Mouse (Mus musculus) G1E (cell line): ENCODE results near the gene Gadd45b. TPM values are rescaled to one million over a fixed set of nuclear protein-coding genes. Genes with fewer than 3 reads are reported as not detected.

Source experiments
- ATAC-seq: 2 replicates; pipeline ENCODE4 v1.8.0; 2016; ENCODE audit warnings: mild to moderate bottlenecking; ENCODE audit not compliant: insufficient number of reproducible peaks, poor library complexity, low FRiP score, severe bottlenecking; ENCODE audit errors: extremely low read depth
- DNase-seq: peaks from one replicate; pipeline ENCODE4 v3.0.0; 2012; ENCODE audit warnings: low spot score
- H3K27me3 ChIP-seq: 2 replicates; pipeline ENCODE4 v1.6.1; 2012; ENCODE audit warnings: mild to moderate bottlenecking, low read length, inconsistent platforms; ENCODE audit not compliant: insufficient read depth
- H3K36me3 ChIP-seq: replicated peaks from 2 replicates; pipeline ENCODE3; 2012; ENCODE audit warnings: mild to moderate bottlenecking, inconsistent platforms
- H3K4me1 ChIP-seq: 2 replicates; pipeline ENCODE4 v1.6.1; 2012; ENCODE audit warnings: low read depth, low read length, inconsistent platforms, mixed read lengths; ENCODE audit not compliant: insufficient read depth
- H3K4me3 ChIP-seq: 2 replicates; pipeline ENCODE4 v1.5.1; 2012; ENCODE audit warnings: low read depth, mild to moderate bottlenecking, inconsistent platforms, low read length, moderate library complexity, mixed read lengths
- H3K9me3 ChIP-seq: replicated peaks from 2 replicates; pipeline ENCODE4 v1.6.1; 2012; ENCODE audit warnings: inconsistent platforms
- CTCF ChIP-seq: IDR thresholded peaks from 2 replicates; pipeline ENCODE4 v1.5.1; 2012; ENCODE audit warnings: low read depth, low read length, inconsistent platforms, mixed read lengths
- GATA1 ChIP-seq: IDR thresholded peaks from 2 replicates; pipeline ENCODE4 v1.6.1; 2012; ENCODE audit warnings: borderline replicate concordance, low read length, inconsistent platforms, mixed read lengths
- GATA2 ChIP-seq: IDR thresholded peaks from 2 replicates; pipeline ENCODE4 v1.6.1; 2012; ENCODE audit warnings: low read depth, low read length, inconsistent platforms, borderline replicate concordance
- POLR2AphosphoS5 ChIP-seq: IDR thresholded peaks from 2 replicates; pipeline ENCODE4 v1.6.1; 2012; ENCODE audit warnings: low read depth, low read length, inconsistent platforms; ENCODE audit not compliant: insufficient replicate concordance
- TAL1 ChIP-seq: conservative IDR thresholded peaks from 2 replicates; pipeline ENCODE4 v1.6.1; 2012; ENCODE audit warnings: low read depth, low read length, inconsistent platforms, mixed read lengths
- polyA plus RNA-seq: library from polyadenylated mRNA; stranded (reverse); fragments of >175 nt; gene quantifications from 2 replicates; pipeline ENCODE4 v1.2.3, GENCODE M21; 2012
- total RNA-seq, 2 experiments: library from RNA; stranded (forward) in 1 of 2; stranded (reverse) in 1 of 2; fragments of 200-1000 nt in 1 of 2; fragments of >200 nt in 1 of 2; fragmentation: Nextera tagmentation in 1 of 2; gene quantifications; 2 replicates each; pipeline ENCODE4 v1.2.3; 2014 to 2017

Gadd45b gene
- total and polyA plus RNA-seq, 3 experiments, result 1.1 to 5.7 (median 3.7) TPM

DNA sequence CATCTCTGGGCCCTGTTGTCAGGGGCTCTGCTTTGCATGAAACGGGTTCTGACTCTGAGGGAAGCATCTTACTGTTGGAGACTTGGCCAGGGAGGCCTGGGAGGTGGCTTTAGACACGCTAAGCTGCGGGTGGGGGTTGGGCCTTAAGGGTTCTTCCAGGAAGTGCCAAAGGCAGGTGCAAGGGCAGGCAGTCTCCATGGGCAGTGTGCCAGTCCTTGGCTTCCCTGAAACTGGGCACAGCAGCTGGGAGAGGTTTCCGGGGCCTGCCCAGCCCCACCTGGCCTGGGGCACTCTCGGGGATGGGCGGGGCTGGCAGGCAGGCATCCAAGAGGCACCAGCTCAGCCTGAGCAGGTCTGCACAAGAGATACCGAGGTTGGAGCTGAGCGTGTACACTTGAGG, 7.8 kb downstream of the Gadd45b start:
- peaks cover 67% of the 10 kb centered on the region for H3K4me1 ChIP-seq
- TF ChIP-seq POLR2AphosphoS5, result no peak
- no peak for TF ChIP-seq TAL1
- TF ChIP-seq CTCF, result no peak
- H3K36me3 ChIP-seq, result no peaks in the 10 kb centered on the region
- H3K4me3 ChIP-seq, result 0 out of 2 replicates have a peak overlapping the region, but pooled peaks have one; percentile 10
- H3K27me3 ChIP-seq, result peaks cover 90% of the 10 kb centered on the region
- no peak for DNase-seq
- H3K9me3 ChIP-seq, result no peaks in the 10 kb centered on the region
- no peak for ATAC-seq

DNA sequence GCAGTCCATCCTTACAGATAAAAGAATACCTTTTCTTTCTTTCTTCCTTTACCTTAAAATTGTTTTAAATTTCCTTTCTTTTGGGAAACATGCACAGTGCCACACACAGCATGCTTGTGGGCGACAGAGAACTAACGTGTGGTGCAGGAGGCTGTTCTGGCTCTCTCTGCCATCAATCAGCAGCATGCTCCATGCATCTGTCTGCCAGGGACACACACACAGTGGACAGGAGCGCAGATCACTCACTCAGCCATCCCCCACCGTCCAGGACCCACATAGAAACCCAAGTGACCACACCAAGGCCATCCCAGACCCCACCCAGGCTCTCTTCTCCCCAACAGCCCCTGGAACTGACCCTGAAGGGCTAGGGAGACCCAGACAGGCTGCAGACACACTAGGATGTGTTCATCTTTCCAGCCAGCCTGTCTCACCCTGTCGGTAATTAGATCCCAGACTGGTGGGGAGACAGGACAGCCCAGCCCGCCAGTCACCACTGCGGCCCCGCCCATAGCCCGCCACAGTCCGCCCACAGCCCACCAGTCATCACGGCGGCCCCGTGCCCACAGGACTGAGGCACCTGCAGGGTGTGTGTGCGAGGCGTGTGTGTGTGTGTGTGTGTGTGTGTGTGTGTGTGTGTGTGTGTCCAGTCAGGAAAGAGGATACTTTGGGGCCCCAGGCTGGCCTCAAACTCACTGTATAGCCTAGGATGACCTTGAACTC, 9.1 kb downstream of the Gadd45b start:
- TF ChIP-seq GATA2 (no peak), CTCF (no peak), GATA1 (no peak)
- Histone ChIP-seq H3K4me1 (peaks cover 53% of the 10 kb centered on the region), H3K9me3 (no peaks in the 10 kb centered on the region), H3K4me3 (peak overlapping the region; percentile 70; the same call in 1 of the 2 replicates), H3K27me3 (peaks cover 87% of the 10 kb centered on the region), H3K36me3 (no peaks in the 10 kb centered on the region)
- no peak for ATAC-seq
- peak; percentile 52 for DNase-seq

DNA sequence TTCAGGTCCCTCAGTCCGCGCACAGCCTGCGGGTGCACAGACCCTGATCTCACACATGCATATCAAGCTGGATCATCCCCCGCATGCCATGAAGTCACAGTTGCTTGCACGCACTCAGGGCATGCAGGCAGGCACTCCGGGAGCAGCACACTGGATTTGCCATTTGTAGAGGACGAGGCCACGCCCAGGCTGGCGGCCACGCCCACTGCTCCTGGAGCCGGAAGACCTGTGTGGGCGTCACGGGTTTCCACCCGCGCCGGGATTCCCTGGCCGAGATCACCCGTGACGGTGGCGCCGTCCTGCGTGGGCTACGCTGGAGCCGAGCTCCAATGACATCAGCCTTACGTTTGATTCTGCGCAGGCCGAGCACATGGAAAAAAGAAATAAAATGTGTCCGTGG, 9.8 kb downstream of the Gadd45b start:
- peak overlapping the region; percentile 70 for H3K4me3 ChIP-seq
- TF ChIP-seq GATA2, result no peak
- TF ChIP-seq POLR2AphosphoS5, result no peak
- TF ChIP-seq GATA1, result no peak
- no peak for TF ChIP-seq TAL1
- TF ChIP-seq CTCF, result no peak
- H3K9me3 ChIP-seq, result no peaks in the 10 kb centered on the region
- peaks cover 80% of the 10 kb centered on the region for H3K27me3 ChIP-seq
- DNase-seq (peak; percentile 72), ATAC-seq (peak; percentile 40; the same call in 1 of the 2 replicates)
- H3K4me1 ChIP-seq, result peaks cover 47% of the 10 kb centered on the region
- H3K36me3 ChIP-seq, result no peaks in the 10 kb centered on the region

GRCm38 (mm10) chr10:80940320-80940987, 10.6 kb downstream of the Gadd45b start:
- H3K27me3 ChIP-seq, result peaks cover 80% of the 10 kb centered on the region
- DNase-seq (no peak), ATAC-seq (no peak)
- no peaks in the 10 kb centered on the region for H3K9me3 ChIP-seq
- H3K36me3 ChIP-seq, result no peaks in the 10 kb centered on the region
- H3K4me3 ChIP-seq, result no peak overlapping the region
- TF ChIP-seq CTCF, result no peak
- no peak for TF ChIP-seq GATA2
- TF ChIP-seq TAL1, result no peak
- no peak for TF ChIP-seq GATA1
- TF ChIP-seq POLR2AphosphoS5, result no peak
- H3K4me1 ChIP-seq, result peaks cover 45% of the 10 kb centered on the region

GRCm38 (mm10) chr10:80940988-80941347, 11.1 kb downstream of the Gadd45b start:
- ATAC-seq (no peak), DNase-seq (no peak)
- Histone ChIP-seq H3K4me1 (peaks cover 43% of the 10 kb centered on the region), H3K9me3 (no peaks in the 10 kb centered on the region), H3K27me3 (peaks cover 77% of the 10 kb centered on the region), H3K36me3 (no peaks in the 10 kb centered on the region), H3K4me3 (no peak overlapping the region)
- TF ChIP-seq CTCF (no peak), GATA1 (no peak), GATA2 (no peak), POLR2AphosphoS5 (no peak), TAL1 (no peak)

GRCm38 (mm10) chr10:80942919-80943318, 13.0 kb downstream of the Gadd45b start:
- H3K4me1 ChIP-seq, result peaks cover 32% of the 10 kb centered on the region
- no peak overlapping the region for H3K4me3 ChIP-seq
- no peak for DNase-seq
- H3K9me3 ChIP-seq, result no peaks in the 10 kb centered on the region
- peaks cover 69% of the 10 kb centered on the region for H3K27me3 ChIP-seq
- ATAC-seq, result no peak
- no peak for TF ChIP-seq TAL1
- no peak for TF ChIP-seq GATA1
- no peak for TF ChIP-seq GATA2
- TF ChIP-seq POLR2AphosphoS5, result no peak
- no peak for TF ChIP-seq CTCF
- no peaks in the 10 kb centered on the region for H3K36me3 ChIP-seq
